Mouse (Mus musculus): ENCODE measurements around the gene Efna2. TPM values are rescaled to one million over a fixed set of nuclear protein-coding genes. Genes with fewer than 3 reads are reported as not detected.
A peak's percentile ranks its signal among the peaks of the same experiment; 100 is the strongest.

Efna2 gene
- polyA plus RNA-seq, 1 experiment from 2014 or later: 15.0 TPM

- WGBS: 1% methylated on average over 26 of the region's 26 CpGs
- Histone ChIP-seq H3K9me3 (no peaks in the 10 kb centered on the region), H3K4me1 (replicated peaks) (peaks cover 59% of the 10 kb centered on the region), H3K27ac (peak overlapping the region; percentile 97), H3K9ac (peak overlapping the region; percentile 95), H3K36me3 (peaks cover 35% of the 10 kb centered on the region), H3K27me3 (replicated peaks) (no peaks in the 10 kb centered on the region), H3K4me2 (replicated peaks) (peak overlapping the region; percentile 92), H3K4me3 (replicated peaks) (peak overlapping the region; percentile 90)
- ATAC-seq: no peak
These were observed 27.9 kb upstream of the Efna2 start for GRCm38 (mm10) chr10:80151211-80152034.

- Histone ChIP-seq H3K27ac (peak overlapping the region; percentile 97), H3K9ac (peak overlapping the region; percentile 95), H3K4me1 (replicated peaks) (peaks cover 59% of the 10 kb centered on the region), H3K9me3 (no peaks in the 10 kb centered on the region), H3K36me3 (peaks cover 44% of the 10 kb centered on the region), H3K27me3 (replicated peaks) (no peaks in the 10 kb centered on the region), H3K4me3 (replicated peaks) (peak overlapping the region; percentile 90), H3K4me2 (replicated peaks) (peak overlapping the region; percentile 92)
- no peak for ATAC-seq
- 0% methylated on average over 15 of the region's 15 CpGs for WGBS
These were observed 27.0 kb upstream of the Efna2 start for GRCm38 (mm10) chr10:80152071-80152872.

- peak overlapping the region; percentile 90 for H3K4me3 ChIP-seq (replicated peaks)
- H3K9ac ChIP-seq: peak overlapping the region; percentile 95
- ATAC-seq: no peak
- H3K27me3 ChIP-seq (replicated peaks): no peaks in the 10 kb centered on the region
- peak overlapping the region; percentile 97 for H3K27ac ChIP-seq
- H3K9me3 ChIP-seq: no peaks in the 10 kb centered on the region
- 12% methylated on average over 3 of the region's 3 CpGs for WGBS
- H3K4me1 ChIP-seq (replicated peaks): peaks cover 58% of the 10 kb centered on the region
- peaks cover 46% of the 10 kb centered on the region for H3K36me3 ChIP-seq
- H3K4me2 ChIP-seq (replicated peaks): peak overlapping the region; percentile 92
These were observed 26.4 kb upstream of the Efna2 start for GRCm38 (mm10) chr10:80152873-80153260.

GRCm38 (mm10) chr10:80153713-80154112 is 25.6 kb upstream of the Efna2 start:
- WGBS: 80% methylated on average over 19 of the region's 19 CpGs
- Histone ChIP-seq H3K9me3 (no peaks in the 10 kb centered on the region), H3K27me3 (replicated peaks) (no peaks in the 10 kb centered on the region), H3K4me3 (replicated peaks) (peak overlapping the region; percentile 90), H3K4me2 (replicated peaks) (peak overlapping the region; percentile 92), H3K9ac (peak overlapping the region; percentile 95), H3K4me1 (replicated peaks) (peaks cover 65% of the 10 kb centered on the region), H3K36me3 (peaks cover 46% of the 10 kb centered on the region), H3K27ac (peak overlapping the region; percentile 97)
- no peak for ATAC-seq

- peak overlapping the region; percentile 92; the same call in 1 of the 2 replicates for H3K4me2 ChIP-seq (replicated peaks)
- 86% methylated on average over 7 of the region's 7 CpGs for WGBS
- H3K4me3 ChIP-seq (replicated peaks): 0 out of 2 replicates have a peak overlapping the region, but pooled peaks have one; percentile 90
- peaks cover 72% of the 10 kb centered on the region for H3K4me1 ChIP-seq (replicated peaks)
- peaks cover 46% of the 10 kb centered on the region for H3K36me3 ChIP-seq
- H3K27me3 ChIP-seq (replicated peaks): no peaks in the 10 kb centered on the region
- ATAC-seq: no peak
- H3K9me3 ChIP-seq: no peaks in the 10 kb centered on the region
- 0 out of 2 replicates have a peak overlapping the region, but pooled peaks have one; percentile 95 for H3K9ac ChIP-seq
- H3K27ac ChIP-seq: 0 out of 2 replicates have a peak overlapping the region, but pooled peaks have one; percentile 6
These were observed 24.9 kb upstream of the Efna2 start for GRCm38 (mm10) chr10:80154384-80154783.

GRCm38 (mm10) chr10:80155277-80155676 is 24.0 kb upstream of the Efna2 start:
- H3K4me3 ChIP-seq (replicated peaks): no peak overlapping the region
- H3K27ac ChIP-seq: peak overlapping the region; percentile 72
- no peak overlapping the region; the same call in 1 of the 2 replicates for H3K4me2 ChIP-seq (replicated peaks)
- no peaks in the 10 kb centered on the region for H3K9me3 ChIP-seq
- peaks cover 76% of the 10 kb centered on the region for H3K4me1 ChIP-seq (replicated peaks)
- peak overlapping the region; percentile 6; the same call in 1 of the 2 replicates for H3K9ac ChIP-seq
- 58% methylated on average over 1 of the region's 1 CpGs for WGBS
- no peak for ATAC-seq
- no peaks in the 10 kb centered on the region for H3K27me3 ChIP-seq (replicated peaks)
- H3K36me3 ChIP-seq: peaks cover 46% of the 10 kb centered on the region

GRCm38 (mm10) chr10:80156002-80156751 is 23.1 kb upstream of the Efna2 start:
- Histone ChIP-seq H3K9ac (peak overlapping the region; percentile 13; the same call in 1 of the 2 replicates), H3K4me2 (replicated peaks) (no peak overlapping the region; the same call in 1 of the 2 replicates), H3K36me3 (peaks cover 46% of the 10 kb centered on the region), H3K27ac (peak overlapping the region; percentile 72), H3K9me3 (no peaks in the 10 kb centered on the region), H3K4me1 (replicated peaks) (peaks cover 85% of the 10 kb centered on the region), H3K27me3 (replicated peaks) (no peaks in the 10 kb centered on the region), H3K4me3 (replicated peaks) (no peak overlapping the region)
- no peak for ATAC-seq
- WGBS: 78% methylated on average over 29 of the region's 29 CpGs

- H3K4me2 ChIP-seq (replicated peaks): no peak overlapping the region; the same call in 1 of the 2 replicates
- peak overlapping the region; percentile 72 for H3K27ac ChIP-seq
- H3K27me3 ChIP-seq (replicated peaks): no peaks in the 10 kb centered on the region
- H3K36me3 ChIP-seq: peaks cover 46% of the 10 kb centered on the region
- ATAC-seq: no peak
- 58% methylated on average over 7 of the region's 7 CpGs for WGBS
- peaks cover 90% of the 10 kb centered on the region for H3K4me1 ChIP-seq (replicated peaks)
- H3K9ac ChIP-seq: no peak overlapping the region
- no peaks in the 10 kb centered on the region for H3K9me3 ChIP-seq
- H3K4me3 ChIP-seq (replicated peaks): no peak overlapping the region
These were observed 22.6 kb upstream of the Efna2 start for GRCm38 (mm10) chr10:80156752-80157053.

- Histone ChIP-seq H3K9me3 (no peaks in the 10 kb centered on the region), H3K27ac (peak overlapping the region; percentile 72), H3K4me2 (replicated peaks) (no peak overlapping the region), H3K9ac (no peak overlapping the region), H3K4me1 (replicated peaks) (peaks cover 93% of the 10 kb centered on the region), H3K4me3 (replicated peaks) (no peak overlapping the region), H3K36me3 (peaks cover 46% of the 10 kb centered on the region), H3K27me3 (replicated peaks) (no peaks in the 10 kb centered on the region)
- 62% methylated on average over 15 of the region's 15 CpGs for WGBS
- ATAC-seq: no peak
These were observed 21.9 kb upstream of the Efna2 start for GRCm38 (mm10) chr10:80157141-80157929.

GRCm38 (mm10) chr10:80158307-80158986 is 20.8 kb upstream of the Efna2 start:
- no peaks in the 10 kb centered on the region for H3K9me3 ChIP-seq
- H3K9ac ChIP-seq: peak overlapping the region; percentile 29
- H3K27ac ChIP-seq: peak overlapping the region; percentile 97
- H3K36me3 ChIP-seq: peaks cover 41% of the 10 kb centered on the region
- no peak overlapping the region for H3K4me3 ChIP-seq (replicated peaks)
- WGBS: 10% methylated on average over 18 of the region's 18 CpGs
- no peaks in the 10 kb centered on the region for H3K27me3 ChIP-seq (replicated peaks)
- ATAC-seq: 0 out of 2 replicates have a peak, but pooled peaks have one; percentile 4
- H3K4me2 ChIP-seq (replicated peaks): peak overlapping the region; percentile 83
- peaks cover 92% of the 10 kb centered on the region for H3K4me1 ChIP-seq (replicated peaks)
